Mouse (Mus musculus) testis, adult 2 months (tissue): ENCODE data around the gene Mfsd6l. TPM values are rescaled to one million over a fixed set of nuclear protein-coding genes. Genes with fewer than 3 reads are reported as not detected.

Source experiments
- H3K27ac ChIP-seq: fragments of 200-500 bp; 2 replicates; pipeline ENCODE4 v1.5.1; 2012; ENCODE audit warnings: low read depth, low read length; ENCODE audit not compliant: control insufficient read depth, insufficient read depth
- H3K27me3 ChIP-seq: fragments of 200-500 bp; 2 replicates; pipeline ENCODE4 v1.6.1; 2012; ENCODE audit warnings: mild to moderate bottlenecking, low read length, moderate library complexity; ENCODE audit not compliant: control insufficient read depth, insufficient read depth
- H3K36me3 ChIP-seq: fragments of 200-500 bp; 2 replicates; pipeline ENCODE4 v1.6.1; 2012; ENCODE audit warnings: mild to moderate bottlenecking, low read length; ENCODE audit not compliant: control insufficient read depth, insufficient read depth
- H3K4me1 ChIP-seq: fragments of 200-500 bp; 2 replicates; pipeline ENCODE4 v1.6.1; 2012; ENCODE audit warnings: low read length; ENCODE audit not compliant: control insufficient read depth, insufficient read depth
- H3K4me3 ChIP-seq: fragments of 200-500 bp; 2 replicates; pipeline ENCODE4 v1.5.1; 2012; ENCODE audit warnings: low read depth, mild to moderate bottlenecking, low read length, moderate library complexity, mixed read lengths; ENCODE audit not compliant: control insufficient read depth
- CTCF ChIP-seq: fragments of 200-500 bp; IDR thresholded peaks from 2 replicates; pipeline ENCODE4 v1.5.1; 2012; ENCODE audit warnings: low read depth, mild to moderate bottlenecking, inconsistent platforms, low read length, moderate library complexity; ENCODE audit not compliant: control insufficient read depth, insufficient read depth, insufficient replicate concordance
- POLR2A ChIP-seq: fragments of 200-500 bp; IDR thresholded peaks from 2 replicates; pipeline ENCODE4 v1.6.1; 2012; ENCODE audit warnings: low read depth, mild to moderate bottlenecking, inconsistent platforms, low read length, moderate library complexity; ENCODE audit not compliant: control insufficient read depth
- polyA plus RNA-seq: library from polyadenylated mRNA; depleted of rRNA; stranded (reverse); fragments of >200 nt; gene quantifications from 2 replicates; pipeline ENCODE4 v1.2.3, GENCODE M21; 2012

The Mfsd6l gene
- polyA plus RNA-seq, 1 experiment, result 7.9 TPM

- peaks cover 6% of the 10 kb centered on the region; the same call in 1 of the 2 replicates for H3K4me1 ChIP-seq
- no peak overlapping the region for H3K4me3 ChIP-seq
- TF ChIP-seq POLR2A (no peak), CTCF (no peak)
- no peaks in the 10 kb centered on the region; the same call in 1 of the 2 replicates for H3K36me3 ChIP-seq
- no peak overlapping the region for H3K27ac ChIP-seq
- no peaks in the 10 kb centered on the region for H3K27me3 ChIP-seq
Observed at GRCm38 (mm10) chr11:68553981-68554471, 2.0 kb upstream of the Mfsd6l start.

DNA sequence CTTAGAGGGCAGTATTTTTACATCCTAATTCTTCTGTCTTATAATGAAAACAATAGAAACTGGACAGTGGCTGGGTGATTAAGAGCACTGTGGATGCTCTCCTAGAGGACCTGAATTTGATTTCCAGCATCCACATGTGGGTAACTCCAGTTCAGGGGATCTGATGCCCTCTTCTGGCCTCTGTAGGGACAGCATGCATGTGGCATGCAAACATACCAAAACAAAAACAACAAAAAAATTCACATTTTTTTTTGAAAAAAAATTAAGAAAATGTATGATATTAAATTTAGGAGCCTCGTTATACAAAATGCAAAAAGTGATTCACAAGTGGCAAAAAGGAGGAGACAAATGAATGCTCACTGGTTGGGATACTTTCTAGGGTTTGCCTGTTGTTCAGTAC lies 3.6 kb downstream of the Mfsd6l start:
- Histone ChIP-seq H3K27ac (no peak overlapping the region), H3K4me1 (peaks cover 6% of the 10 kb centered on the region; the same call in 1 of the 2 replicates), H3K27me3 (no peaks in the 10 kb centered on the region), H3K36me3 (no peaks in the 10 kb centered on the region; the same call in 1 of the 2 replicates), H3K4me3 (no peak overlapping the region)
- no peak for TF ChIP-seq CTCF
- no peak for TF ChIP-seq POLR2A

DNA sequence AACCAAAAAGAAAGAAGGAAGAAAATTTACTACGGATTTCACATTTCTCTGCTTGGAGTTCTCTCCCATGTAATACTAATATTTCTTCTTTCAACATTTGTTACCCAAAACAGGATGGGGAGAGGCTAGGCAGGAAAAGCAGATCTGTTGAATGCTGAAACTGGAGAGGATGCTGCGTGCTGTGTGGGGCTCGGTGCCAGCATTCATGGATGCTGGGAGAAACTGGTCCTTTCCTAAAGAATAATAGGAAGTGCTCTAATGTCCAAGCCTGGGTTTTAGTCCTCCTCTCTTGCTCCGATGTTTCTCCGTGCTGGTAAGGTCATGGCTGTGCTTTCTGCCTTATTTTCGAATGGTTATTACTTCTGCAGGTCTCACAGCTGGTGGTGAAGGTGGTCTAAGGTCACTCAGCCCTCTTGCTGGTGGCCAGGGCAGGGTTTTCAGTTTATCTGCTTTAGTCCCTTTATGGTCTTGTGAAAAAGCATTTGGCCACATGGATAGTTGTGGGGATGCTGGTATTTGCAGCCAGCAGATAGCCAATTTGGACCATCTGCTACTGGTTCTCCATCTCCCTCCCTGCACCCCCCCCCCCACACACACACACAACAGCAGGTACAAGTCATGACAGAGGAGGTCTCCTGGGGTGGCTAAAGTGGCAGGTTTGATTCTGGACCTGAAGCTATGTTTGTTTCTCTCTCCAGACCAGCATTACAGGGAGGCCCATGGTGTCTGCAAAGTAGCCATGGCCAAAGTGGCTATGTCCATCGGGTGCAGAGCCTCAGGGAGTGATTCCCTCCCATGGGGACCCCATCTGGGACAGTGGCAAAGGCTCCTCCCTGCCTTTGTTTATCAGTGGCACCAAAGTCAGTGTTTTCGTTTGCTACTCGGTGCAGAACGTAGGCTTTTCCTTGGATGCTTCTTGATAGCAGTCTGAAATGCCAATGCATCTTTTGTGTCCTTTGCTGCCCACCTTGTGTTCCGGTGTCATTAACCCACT lies 6.3 kb downstream of the Mfsd6l start:
- TF ChIP-seq POLR2A, result no peak
- no peak for TF ChIP-seq CTCF

DNA sequence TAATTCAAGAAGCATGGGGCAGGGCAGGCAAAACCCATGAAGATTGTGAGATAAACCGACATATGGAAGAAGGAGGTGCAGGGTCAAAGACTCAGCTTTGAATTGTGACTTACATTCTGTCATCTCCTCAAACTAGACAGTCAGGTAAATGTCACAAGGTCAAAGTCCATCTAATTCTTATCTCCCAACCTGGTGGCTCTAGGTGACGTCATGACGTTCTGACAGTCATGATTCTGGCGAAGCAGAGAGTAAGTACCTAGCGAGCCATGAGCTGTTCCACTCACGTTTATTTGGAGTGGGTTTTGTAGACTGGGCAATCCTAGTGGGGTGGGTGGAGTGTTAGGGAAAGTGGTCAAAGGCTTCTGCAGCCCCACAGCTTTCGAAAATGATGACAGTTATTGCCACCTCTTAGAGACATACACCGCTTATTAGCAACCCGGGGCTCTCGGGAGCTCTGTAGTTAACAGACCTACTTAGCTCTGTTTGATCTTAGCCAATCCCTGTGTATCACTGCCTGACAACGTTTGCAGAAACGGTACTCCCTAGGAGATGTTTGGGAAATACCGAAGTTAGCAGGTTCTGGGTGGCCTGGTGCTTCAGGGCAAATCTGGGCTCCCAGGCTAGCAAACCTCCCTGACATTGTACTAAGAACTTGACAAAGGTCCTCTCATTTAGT lies 8.5 kb downstream of the Mfsd6l start:
- Histone ChIP-seq H3K27me3 (no peaks in the 10 kb centered on the region), H3K27ac (no peak overlapping the region), H3K4me3 (no peak overlapping the region), H3K36me3 (no peaks in the 10 kb centered on the region), H3K4me1 (peaks cover 16% of the 10 kb centered on the region)
- TF ChIP-seq POLR2A, result no peak
- TF ChIP-seq CTCF, result no peak

More for the DNA sequence above, 6.3 kb downstream of the Mfsd6l start:
- no peaks in the 10 kb centered on the region; the same call in 1 of the 2 replicates for H3K36me3 ChIP-seq
- no peaks in the 10 kb centered on the region for H3K27me3 ChIP-seq
- no peak overlapping the region for H3K27ac ChIP-seq
- H3K4me3 ChIP-seq, result no peak overlapping the region
- peaks cover 14% of the 10 kb centered on the region for H3K4me1 ChIP-seq

DNA sequence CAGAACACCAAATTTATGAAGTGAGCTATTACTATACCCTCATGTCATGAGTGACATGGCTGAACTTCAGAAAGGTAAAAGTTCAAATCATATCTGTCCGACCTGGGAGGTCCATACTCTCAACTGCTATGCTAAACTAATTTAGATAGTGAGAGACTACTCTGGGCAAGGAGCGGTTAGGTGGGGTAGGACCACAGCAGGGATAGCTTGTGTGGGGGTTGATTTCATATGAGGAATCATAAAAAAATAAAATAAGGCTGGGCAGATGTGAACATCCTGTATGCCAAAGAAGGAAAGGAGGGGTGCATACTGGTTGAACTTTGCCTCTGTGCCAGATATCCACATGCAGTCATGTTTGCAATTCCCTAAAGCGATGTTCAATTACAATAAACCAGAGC lies 9.0 kb downstream of the Mfsd6l start:
- H3K36me3 ChIP-seq, result no peaks in the 10 kb centered on the region
- no peak overlapping the region for H3K4me3 ChIP-seq
- peaks cover 16% of the 10 kb centered on the region for H3K4me1 ChIP-seq
- no peak for TF ChIP-seq POLR2A
- TF ChIP-seq CTCF, result no peak
- no peak overlapping the region for H3K27ac ChIP-seq
- H3K27me3 ChIP-seq, result no peaks in the 10 kb centered on the region

DNA sequence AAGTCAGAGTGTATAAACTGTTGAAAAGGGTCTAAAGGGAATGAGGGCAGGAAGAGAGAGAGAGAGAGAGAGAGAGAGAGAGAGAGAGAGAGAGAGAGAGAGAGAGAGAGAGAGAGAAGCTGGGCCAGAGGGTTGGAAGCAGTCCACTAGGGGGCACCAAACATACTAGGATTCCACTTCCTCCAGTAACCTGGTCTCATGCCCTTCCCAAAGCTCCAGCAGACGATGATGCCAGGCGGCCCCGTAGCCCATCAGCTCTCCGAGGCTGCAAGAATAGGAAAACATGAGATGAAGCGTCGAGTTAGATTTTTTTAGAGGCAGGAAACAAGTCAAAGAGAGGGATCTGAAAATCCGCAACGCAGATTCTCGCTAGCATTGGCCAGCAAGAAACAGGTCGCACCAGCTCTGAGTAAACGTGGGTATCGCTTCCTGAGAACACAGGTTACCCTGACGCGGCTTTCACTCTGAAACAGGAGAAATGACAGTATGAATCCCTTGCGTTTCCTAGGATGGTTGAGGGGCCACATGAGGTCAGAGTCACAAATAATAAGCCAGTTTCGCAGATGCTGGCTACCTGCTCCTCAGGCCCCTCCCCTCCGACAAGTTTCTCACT lies 10.6 kb downstream of the Mfsd6l start:
- TF ChIP-seq CTCF (peak; percentile 53; the same call in 1 of the 2 replicates), POLR2A (no peak)
- Histone ChIP-seq H3K36me3 (no peaks in the 10 kb centered on the region), H3K27ac (no peak overlapping the region), H3K4me3 (peak overlapping the region; percentile 36), H3K4me1 (peaks cover 16% of the 10 kb centered on the region), H3K27me3 (no peaks in the 10 kb centered on the region)
